Mouse (Mus musculus) forebrain, embryonic 12.5 days (tissue): ENCODE data around the gene Zfp607b. TPM values are rescaled to one million over a fixed set of nuclear protein-coding genes. Genes with fewer than 3 reads are reported as not detected.

Experiments
- ATAC-seq: fragments of 200-750 bp; cut with Nextera tagmentation; 2 replicates; pipeline ENCODE4 v1.8.0; 2017; ENCODE audit warnings: moderate TSS enrichment; ENCODE audit not compliant: low FRiP score
- H3K27ac ChIP-seq: fragments of 300-500 bp; sonication (generic); 2 replicates; pipeline ENCODE4 v1.5.1; 2016; ENCODE audit warnings: mild to moderate bottlenecking
- H3K27me3 ChIP-seq: fragments of 300-500 bp; sonication (generic); 2 replicates; pipeline ENCODE4 v1.6.1; 2016; ENCODE audit warnings: mild to moderate bottlenecking
- H3K36me3 ChIP-seq: fragments of 300-500 bp; sonication (generic); replicated peaks from 2 replicates; pipeline ENCODE4 v1.6.1; 2016; ENCODE audit warnings: mild to moderate bottlenecking
- H3K4me1 ChIP-seq: fragments of 300-500 bp; sonication (generic); 2 replicates; pipeline ENCODE4 v1.6.1; 2016
- H3K4me2 ChIP-seq: fragments of 300-500 bp; sonication (generic); 2 replicates; pipeline ENCODE4 v1.6.1; 2016; ENCODE audit warnings: mild to moderate bottlenecking, moderate library complexity
- H3K4me3 ChIP-seq: fragments of 300-500 bp; sonication (generic); replicated peaks from 2 replicates; pipeline ENCODE4 v1.5.1; 2016; ENCODE audit warnings: mild to moderate bottlenecking
- H3K9ac ChIP-seq: fragments of 300-500 bp; sonication (generic); 2 replicates; pipeline ENCODE4 v1.6.1; 2016; ENCODE audit warnings: mild to moderate bottlenecking
- H3K9me3 ChIP-seq: fragments of 300-500 bp; sonication (generic); 2 replicates; pipeline ENCODE4 v1.6.1; 2016
- WGBS: fragments of 180-500 bp; shearing (Covaris S2); methylation state at CpG from one replicate; pipeline ENCODE4 v1.1.7; 2016; 5-methylcytosine and 5-hydroxymethylcytosine counted together
- polyA plus RNA-seq: library from polyadenylated mRNA; unstranded; fragments of >200 nt; fragmentation: Nextera tagmentation; extraction: Ambion mirVana; gene quantifications from 2 replicates; pipeline ENCODE4 v1.2.1, GENCODE M21; 2016

The Zfp607b gene
- polyA plus RNA-seq, 1 experiment from 2014 or later = 10.1 TPM

DNA sequence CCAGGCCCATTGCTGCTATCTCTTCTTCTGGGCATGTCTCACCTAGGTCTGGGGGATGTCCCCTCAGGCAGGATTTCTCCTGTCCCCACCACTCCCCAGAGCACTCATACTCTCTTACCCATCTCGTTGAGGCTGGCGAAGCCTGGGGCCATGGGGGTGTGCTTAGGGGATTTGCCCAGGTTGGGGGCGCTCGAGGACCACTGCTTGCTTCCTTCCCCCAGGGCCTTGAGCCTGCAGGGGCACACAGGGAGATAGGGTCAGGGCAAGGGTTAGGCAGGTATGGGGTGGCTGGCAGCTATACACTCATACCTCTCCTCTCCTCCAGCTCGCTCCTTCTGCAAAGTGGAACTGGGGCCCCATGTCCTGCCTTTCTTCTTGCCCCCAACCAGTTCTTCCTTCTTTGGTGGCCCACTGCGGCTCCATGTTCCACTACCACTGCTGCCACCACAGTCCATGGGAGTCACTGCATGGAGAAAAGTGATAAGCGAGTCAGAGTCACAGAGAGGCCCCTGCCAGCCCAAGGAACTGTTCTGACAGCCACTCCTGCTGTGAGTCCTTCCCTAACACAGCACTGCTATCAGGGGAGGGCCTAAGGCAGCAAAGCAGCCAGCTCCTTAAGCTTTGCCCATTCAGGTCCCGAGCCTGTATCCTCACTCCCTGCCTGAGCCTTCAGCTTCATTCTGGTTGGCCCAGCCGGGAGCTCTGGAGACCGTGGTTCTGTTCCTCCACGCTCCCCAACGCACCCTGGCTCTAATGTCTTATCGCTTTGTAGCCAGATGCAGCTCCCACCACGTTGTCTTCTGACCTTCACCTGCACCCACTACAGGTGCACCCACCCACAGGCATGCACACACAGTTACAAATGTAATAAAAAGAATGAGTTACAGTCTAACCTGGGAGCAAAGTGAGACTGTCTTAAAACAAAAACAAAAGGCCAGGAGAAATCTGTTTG, 30.2 kb upstream of the Zfp607b start:
- peaks cover 12% of the 10 kb centered on the region for H3K4me1 ChIP-seq
- no peak overlapping the region for H3K27ac ChIP-seq
- no peak overlapping the region for H3K4me3 ChIP-seq
- H3K9me3 ChIP-seq = no peaks in the 10 kb centered on the region
- 67% methylated on average over 14 of the region's 14 CpGs for WGBS
- no peak overlapping the region for H3K4me2 ChIP-seq
- H3K9ac ChIP-seq = no peak overlapping the region
- peaks cover 52% of the 10 kb centered on the region for H3K36me3 ChIP-seq
- peaks cover 46% of the 10 kb centered on the region for H3K27me3 ChIP-seq
- ATAC-seq = no peak

DNA sequence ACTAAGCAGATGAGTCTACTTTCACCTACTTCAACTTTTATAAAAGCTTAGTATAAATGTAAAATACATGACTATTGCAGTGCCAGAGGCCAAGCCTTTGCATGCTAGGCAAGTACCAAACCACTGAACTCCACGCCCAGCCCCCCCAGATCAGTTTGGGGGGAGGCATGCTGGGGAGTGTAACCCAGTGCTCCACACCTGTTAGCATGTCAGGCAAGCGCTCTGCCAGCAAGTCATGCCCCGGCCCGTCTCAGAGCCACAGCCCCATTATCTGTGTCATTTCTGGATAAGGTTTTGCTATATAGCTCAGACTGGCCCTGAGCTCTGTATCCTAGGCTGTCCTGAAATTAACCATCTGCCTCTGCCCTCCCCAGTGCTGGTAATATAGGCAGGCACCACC, 27.1 kb upstream of the Zfp607b start:
- no peak overlapping the region for H3K4me3 ChIP-seq
- peaks cover 61% of the 10 kb centered on the region for H3K36me3 ChIP-seq
- no peak for ATAC-seq
- H3K9me3 ChIP-seq = no peaks in the 10 kb centered on the region
- H3K27ac ChIP-seq = no peak overlapping the region
- no peaks in the 10 kb centered on the region for H3K4me1 ChIP-seq
- H3K27me3 ChIP-seq = peaks cover 26% of the 10 kb centered on the region
- no peak overlapping the region for H3K4me2 ChIP-seq
- H3K9ac ChIP-seq = no peak overlapping the region
- 95% methylated on average over 4 of the region's 4 CpGs for WGBS

DNA sequence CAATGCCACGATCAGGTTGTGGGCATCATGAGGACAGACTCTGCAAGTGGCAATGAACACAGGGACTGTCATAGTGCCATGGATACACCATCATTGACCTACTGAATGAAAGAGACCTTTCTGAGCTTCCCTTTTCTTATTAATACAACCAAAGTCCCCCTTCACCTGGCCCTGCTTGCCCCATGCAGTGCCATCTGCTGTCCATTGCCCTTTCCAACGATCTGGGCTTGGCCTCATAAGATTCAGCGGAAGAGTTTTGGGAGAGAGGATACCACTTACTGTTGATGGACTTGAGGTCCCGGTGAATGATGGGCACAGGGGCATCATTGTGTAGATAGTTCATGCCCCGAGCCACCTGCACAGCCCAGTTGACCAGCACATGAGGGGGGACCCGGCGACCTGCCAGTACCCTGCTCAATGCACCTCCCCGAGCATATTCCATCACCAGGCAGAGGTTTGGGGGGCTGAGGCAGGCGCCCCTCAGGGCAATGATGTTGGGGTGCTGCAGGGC, 16.0 kb upstream of the Zfp607b start:
- H3K9ac ChIP-seq = peak overlapping the region; percentile 96
- H3K27ac ChIP-seq = no peak overlapping the region
- no peak for ATAC-seq
- no peaks in the 10 kb centered on the region for H3K27me3 ChIP-seq
- H3K4me1 ChIP-seq = peaks cover 45% of the 10 kb centered on the region
- H3K4me2 ChIP-seq = peak overlapping the region; percentile 100
- WGBS = 54% methylated on average over 9 of the region's 9 CpGs
- H3K4me3 ChIP-seq = peak overlapping the region; percentile 92
- H3K36me3 ChIP-seq = peaks cover 26% of the 10 kb centered on the region
- H3K9me3 ChIP-seq = no peaks in the 10 kb centered on the region

DNA sequence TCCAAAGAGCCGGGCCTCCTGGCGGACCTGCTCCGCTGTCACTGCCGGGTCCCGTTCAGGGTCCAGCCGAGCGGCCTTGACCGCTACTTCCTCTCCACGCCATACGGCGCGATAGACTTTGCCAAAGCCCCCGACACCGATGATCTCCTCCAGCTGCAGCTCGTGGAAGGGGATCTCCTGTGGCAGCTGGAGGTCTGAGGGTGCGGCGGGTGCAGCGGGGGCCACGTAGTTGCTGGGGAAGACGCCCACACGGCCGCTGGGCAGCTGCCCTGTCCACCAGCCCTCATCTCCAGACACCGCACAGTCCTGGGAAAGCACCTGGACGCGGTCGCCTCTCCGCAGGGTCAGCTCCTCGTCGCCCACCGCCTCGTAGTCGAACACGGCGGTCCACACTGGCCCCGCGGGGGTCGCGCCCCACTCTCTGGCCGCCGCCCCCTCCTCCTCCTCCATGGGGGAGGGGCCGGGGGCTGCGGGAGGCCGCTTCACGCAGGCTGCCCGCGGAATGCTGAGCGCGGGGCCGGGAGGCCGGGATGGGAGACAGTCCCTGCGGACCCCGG, 15.5 kb upstream of the Zfp607b start:
- H3K4me2 ChIP-seq = peak overlapping the region; percentile 100
- peaks cover 45% of the 10 kb centered on the region for H3K4me1 ChIP-seq
- H3K36me3 ChIP-seq = peaks cover 21% of the 10 kb centered on the region
- peak overlapping the region; percentile 92 for H3K4me3 ChIP-seq
- peak; percentile 6 for ATAC-seq
- peak overlapping the region; percentile 96 for H3K9ac ChIP-seq
- 3% methylated on average over 46 of the region's 52 CpGs for WGBS
- H3K27ac ChIP-seq = peak overlapping the region; percentile 38; the same call in 1 of the 2 replicates
- no peaks in the 10 kb centered on the region for H3K27me3 ChIP-seq
- no peaks in the 10 kb centered on the region for H3K9me3 ChIP-seq

DNA sequence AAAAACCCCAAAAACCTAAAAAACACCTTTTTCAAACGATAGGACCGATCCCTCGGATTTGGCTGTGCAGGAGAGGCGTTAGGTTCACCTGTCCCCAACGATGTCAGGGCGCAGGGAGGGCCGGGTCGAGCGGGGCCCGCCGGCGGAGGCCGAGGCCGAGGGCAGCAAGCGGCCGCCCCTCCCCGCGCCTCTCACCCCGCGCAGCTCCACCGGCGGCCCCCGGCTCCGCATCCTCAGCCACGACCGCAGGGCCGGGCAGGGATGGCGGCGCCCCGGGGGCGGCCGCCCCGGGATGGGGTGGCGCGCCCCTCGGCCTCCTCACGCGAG, 15.0 kb upstream of the Zfp607b start:
- Histone ChIP-seq H3K4me3 (peak overlapping the region; percentile 92), H3K4me2 (peak overlapping the region; percentile 100), H3K36me3 (peaks cover 21% of the 10 kb centered on the region), H3K4me1 (peaks cover 45% of the 10 kb centered on the region), H3K27ac (peak overlapping the region; percentile 90), H3K9ac (peak overlapping the region; percentile 96), H3K9me3 (no peaks in the 10 kb centered on the region), H3K27me3 (no peaks in the 10 kb centered on the region)
- 0% methylated on average over 35 of the region's 38 CpGs for WGBS
- peak; percentile 75 for ATAC-seq

DNA sequence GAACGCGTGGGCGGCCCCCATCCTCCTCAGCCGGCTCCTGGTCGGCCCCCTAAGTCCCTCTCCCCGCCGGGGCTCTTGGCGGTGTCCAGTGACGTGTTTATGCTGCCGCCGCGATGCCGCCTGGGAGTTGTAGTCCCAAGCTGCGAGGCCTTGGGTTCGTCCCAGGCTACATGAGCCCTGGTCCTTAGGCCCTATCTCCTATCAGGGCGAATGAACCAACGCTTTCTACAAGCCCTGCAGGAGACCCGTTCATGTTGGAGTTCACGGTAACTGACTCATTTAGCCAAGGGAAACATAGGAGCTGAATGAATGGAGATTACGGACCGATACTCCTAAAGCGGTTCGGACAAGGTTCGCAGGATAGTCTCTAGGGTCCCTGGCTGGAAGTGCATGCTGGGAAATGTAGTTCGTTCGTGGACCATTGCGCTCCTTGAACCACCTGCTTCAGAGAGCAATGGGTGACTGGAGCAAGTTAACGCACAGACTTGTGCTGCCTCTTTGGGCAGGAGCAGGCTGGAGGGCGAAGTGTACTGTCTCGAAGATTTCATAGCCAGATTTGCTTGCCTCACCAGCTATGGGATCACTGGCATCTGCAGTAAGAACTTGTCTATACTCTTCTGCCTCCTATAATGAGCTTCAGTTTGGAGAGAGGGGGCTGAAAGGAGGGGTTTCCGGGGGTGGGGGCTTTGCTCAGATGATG, 14.5 kb upstream of the Zfp607b start, which contains the start of gene Map3k10:
Gene Map3k10, minus strand, starts transcription at position 77 of the 700 bp plus-strand sequence.
- under 1% methylated on average over 31 of the region's 31 CpGs for WGBS
- H3K27me3 ChIP-seq = no peaks in the 10 kb centered on the region
- peak; percentile 98 for ATAC-seq

DNA sequence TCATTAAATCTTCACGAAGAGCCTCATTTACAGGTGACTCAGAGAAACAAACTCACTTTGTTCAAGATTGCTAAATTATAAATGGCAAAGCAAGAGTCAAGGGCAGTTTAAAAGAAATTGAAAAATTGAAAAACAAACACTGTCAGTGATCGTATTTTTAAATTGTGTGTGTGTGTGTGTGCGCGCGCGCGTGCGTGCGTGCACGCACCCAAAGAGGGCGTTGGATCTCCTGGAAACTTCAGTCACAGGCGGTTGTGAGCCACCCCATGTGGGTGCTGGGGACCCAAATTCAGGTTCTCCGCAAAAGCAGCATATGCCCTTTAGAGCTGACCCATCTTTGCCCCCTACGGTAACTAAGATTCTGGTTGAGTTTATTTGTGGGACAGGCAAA, 13.9 kb upstream of the Zfp607b start:
- H3K27me3 ChIP-seq = no peaks in the 10 kb centered on the region
- H3K4me3 ChIP-seq = peak overlapping the region; percentile 92
- peaks cover 14% of the 10 kb centered on the region for H3K36me3 ChIP-seq
- H3K27ac ChIP-seq = no peak overlapping the region
- peaks cover 37% of the 10 kb centered on the region for H3K4me1 ChIP-seq
- ATAC-seq = no peak
- no peak overlapping the region for H3K9ac ChIP-seq
- 21% methylated on average over 14 of the region's 14 CpGs for WGBS
- peak overlapping the region; percentile 100 for H3K4me2 ChIP-seq
- H3K9me3 ChIP-seq = no peaks in the 10 kb centered on the region

More for the DNA sequence above, 14.5 kb upstream of the Zfp607b start, which contains the start of gene Map3k10:
- Histone ChIP-seq H3K4me2 (peak within 1 kb of the TSS; percentile 100), H3K9me3 (no peaks in the 10 kb centered on the region), H3K4me3 (peak within 1 kb of the TSS; percentile 92), H3K4me1 (peaks cover 41% of the 10 kb centered on the region), H3K36me3 (peaks cover 20% of the 10 kb centered on the region), H3K27ac (peak within 1 kb of the TSS; percentile 90), H3K9ac (peak within 1 kb of the TSS; percentile 96)

DNA sequence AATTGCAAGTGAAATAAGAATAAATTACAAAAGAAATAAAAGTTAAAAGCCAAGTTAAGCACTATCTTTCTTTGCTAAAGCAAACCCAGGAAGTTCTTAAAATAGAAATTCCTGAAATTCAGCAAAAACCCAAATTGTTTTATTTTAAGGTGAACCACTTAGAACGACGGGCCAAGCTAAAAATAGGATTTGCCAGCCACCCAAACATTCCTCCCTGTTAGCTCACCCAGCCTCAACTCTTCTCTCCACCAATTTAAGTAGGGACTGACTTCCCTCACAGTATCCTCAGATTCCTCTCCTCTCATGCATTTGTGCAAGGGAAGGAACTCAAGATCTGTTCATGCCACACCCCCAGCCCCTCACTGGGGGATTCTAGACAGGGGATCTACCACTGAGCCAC, 5.9 kb upstream of the Zfp607b start:
- no peak overlapping the region for H3K4me2 ChIP-seq
- no peak overlapping the region for H3K4me3 ChIP-seq
- ATAC-seq = no peak
- no peaks in the 10 kb centered on the region for H3K27me3 ChIP-seq
- no peaks in the 10 kb centered on the region for H3K9me3 ChIP-seq
- WGBS = 79% methylated on average over 2 of the region's 2 CpGs
- H3K36me3 ChIP-seq = no peaks in the 10 kb centered on the region
- peaks cover 10% of the 10 kb centered on the region for H3K4me1 ChIP-seq
- H3K27ac ChIP-seq = no peak overlapping the region
- no peak overlapping the region for H3K9ac ChIP-seq

DNA sequence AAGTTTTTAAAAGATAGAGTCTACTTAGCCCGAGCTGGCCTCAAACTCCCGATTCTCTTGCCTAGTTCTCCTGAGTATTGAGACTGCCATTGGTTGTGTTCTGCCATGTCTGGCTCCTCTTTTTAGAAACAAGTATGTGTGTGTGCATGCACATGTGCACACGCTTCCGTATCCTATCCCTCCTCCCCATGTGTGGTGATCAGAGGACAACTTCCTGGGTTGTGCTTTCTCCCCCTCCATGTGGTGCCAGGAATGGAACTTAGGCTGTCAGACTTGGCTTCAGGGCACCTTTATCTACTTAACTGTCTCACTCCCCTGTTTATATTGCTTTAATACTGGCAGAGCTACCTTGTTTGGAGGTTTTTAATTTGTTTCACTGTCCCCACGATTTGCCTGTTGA, 3.9 kb upstream of the Zfp607b start:
- H3K27me3 ChIP-seq = no peaks in the 10 kb centered on the region
- WGBS = 46% methylated on average over 5 of the region's 5 CpGs
- H3K36me3 ChIP-seq = no peaks in the 10 kb centered on the region
- peaks cover 20% of the 10 kb centered on the region for H3K4me1 ChIP-seq
- H3K4me3 ChIP-seq = peak overlapping the region; percentile 27
- H3K4me2 ChIP-seq = peak overlapping the region; percentile 50
- no peaks in the 10 kb centered on the region for H3K9me3 ChIP-seq
- peak overlapping the region; percentile 42 for H3K9ac ChIP-seq
- ATAC-seq = no peak
- no peak overlapping the region for H3K27ac ChIP-seq

DNA sequence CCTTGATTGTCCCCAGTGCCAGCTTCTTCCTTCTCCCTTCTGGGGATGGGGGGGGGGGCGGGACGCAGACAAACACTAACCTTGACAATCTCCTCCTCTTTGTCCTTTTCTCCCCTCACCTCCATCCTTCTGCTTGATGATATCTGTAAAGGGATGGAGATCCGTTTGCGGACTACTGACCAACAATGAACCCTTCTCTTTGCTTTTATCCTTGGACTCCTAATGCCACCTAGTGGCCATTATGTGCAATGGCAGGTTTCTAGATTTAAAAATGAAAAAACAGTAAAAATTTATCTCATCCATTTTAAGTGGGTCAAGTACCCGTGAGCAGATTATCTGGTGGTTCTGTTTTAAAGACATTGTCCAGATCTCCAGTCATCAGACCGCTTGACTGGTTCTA, 3.5 kb upstream of the Zfp607b start:
- WGBS = under 1% methylated on average over 6 of the region's 6 CpGs
- Histone ChIP-seq H3K9me3 (no peaks in the 10 kb centered on the region), H3K4me1 (peaks cover 24% of the 10 kb centered on the region), H3K36me3 (no peaks in the 10 kb centered on the region), H3K4me3 (peak overlapping the region; percentile 27), H3K27ac (no peak overlapping the region), H3K9ac (peak overlapping the region; percentile 42), H3K4me2 (peak overlapping the region; percentile 50), H3K27me3 (no peaks in the 10 kb centered on the region)
- ATAC-seq = no peak

DNA sequence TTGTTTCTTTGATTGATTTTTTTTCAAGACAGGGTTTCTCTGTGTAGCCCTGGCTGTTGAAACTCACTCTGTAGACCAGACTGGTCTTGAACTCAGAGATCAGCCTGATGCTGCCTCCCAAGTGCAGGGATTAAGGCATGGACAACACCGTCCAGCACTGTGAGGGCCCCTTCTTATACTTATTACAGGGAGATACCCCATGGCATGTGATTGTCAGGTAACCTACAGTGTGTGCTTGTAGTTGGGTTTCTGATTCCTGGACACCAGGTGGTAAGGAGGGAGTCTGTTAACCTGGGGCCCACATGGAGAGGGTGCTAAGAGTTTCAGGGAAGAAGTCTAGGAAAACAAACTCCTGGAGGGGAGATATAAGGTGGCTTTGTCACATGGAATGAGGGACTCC, 2.1 kb upstream of the Zfp607b start:
- no peak overlapping the region for H3K4me3 ChIP-seq
- H3K9ac ChIP-seq = no peak overlapping the region
- no peak overlapping the region for H3K27ac ChIP-seq
- ATAC-seq = no peak
- 86% methylated on average over 1 of the region's 1 CpGs for WGBS
- peaks cover 25% of the 10 kb centered on the region for H3K4me1 ChIP-seq
- no peaks in the 10 kb centered on the region for H3K36me3 ChIP-seq
- no peaks in the 10 kb centered on the region for H3K27me3 ChIP-seq
- no peak overlapping the region for H3K4me2 ChIP-seq
- no peaks in the 10 kb centered on the region for H3K9me3 ChIP-seq

DNA sequence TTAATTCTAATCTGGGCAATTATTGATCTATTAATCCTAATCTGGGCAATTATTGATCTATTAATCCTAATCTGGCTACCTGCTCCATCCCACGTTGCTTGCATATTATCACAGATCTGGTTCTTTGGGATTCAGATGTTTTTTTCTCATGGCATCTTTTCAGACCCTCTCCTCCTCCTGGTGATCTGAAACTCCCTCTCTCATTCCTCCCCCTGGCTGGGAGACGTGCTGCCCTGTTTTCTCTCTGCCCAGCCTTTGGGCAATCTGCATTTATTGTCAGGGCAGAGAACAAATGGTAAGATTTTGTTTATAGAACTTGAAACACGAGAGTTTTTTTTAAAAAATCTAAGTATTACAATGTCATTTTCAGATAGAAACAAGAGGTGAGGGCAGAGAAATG, 1.3 kb upstream of the Zfp607b start:
- ATAC-seq = no peak
- Histone ChIP-seq H3K9ac (peak overlapping the region; percentile 68; the same call in 1 of the 2 replicates), H3K4me2 (peak overlapping the region; percentile 69)

More for the DNA sequence above, 1.3 kb upstream of the Zfp607b start:
- Histone ChIP-seq H3K36me3 (no peaks in the 10 kb centered on the region), H3K4me3 (peak overlapping the region; percentile 44; the same call in 1 of the 2 replicates), H3K27ac (no peak overlapping the region), H3K4me1 (peaks cover 25% of the 10 kb centered on the region), H3K9me3 (no peaks in the 10 kb centered on the region), H3K27me3 (no peaks in the 10 kb centered on the region)
- 77% methylated on average over 3 of the region's 3 CpGs for WGBS
